Mouse (Mus musculus): ENCODE results near the gene Cops9. TPM values are rescaled to one million over a fixed set of nuclear protein-coding genes. Genes with fewer than 3 reads are reported as not detected.

Cops9 gene
- polyA plus RNA-seq (2015; fragmentation: Nextera tagmentation; extraction: Ambion mirVana), result 467 and 534 TPM in 2 replicates

DNA sequence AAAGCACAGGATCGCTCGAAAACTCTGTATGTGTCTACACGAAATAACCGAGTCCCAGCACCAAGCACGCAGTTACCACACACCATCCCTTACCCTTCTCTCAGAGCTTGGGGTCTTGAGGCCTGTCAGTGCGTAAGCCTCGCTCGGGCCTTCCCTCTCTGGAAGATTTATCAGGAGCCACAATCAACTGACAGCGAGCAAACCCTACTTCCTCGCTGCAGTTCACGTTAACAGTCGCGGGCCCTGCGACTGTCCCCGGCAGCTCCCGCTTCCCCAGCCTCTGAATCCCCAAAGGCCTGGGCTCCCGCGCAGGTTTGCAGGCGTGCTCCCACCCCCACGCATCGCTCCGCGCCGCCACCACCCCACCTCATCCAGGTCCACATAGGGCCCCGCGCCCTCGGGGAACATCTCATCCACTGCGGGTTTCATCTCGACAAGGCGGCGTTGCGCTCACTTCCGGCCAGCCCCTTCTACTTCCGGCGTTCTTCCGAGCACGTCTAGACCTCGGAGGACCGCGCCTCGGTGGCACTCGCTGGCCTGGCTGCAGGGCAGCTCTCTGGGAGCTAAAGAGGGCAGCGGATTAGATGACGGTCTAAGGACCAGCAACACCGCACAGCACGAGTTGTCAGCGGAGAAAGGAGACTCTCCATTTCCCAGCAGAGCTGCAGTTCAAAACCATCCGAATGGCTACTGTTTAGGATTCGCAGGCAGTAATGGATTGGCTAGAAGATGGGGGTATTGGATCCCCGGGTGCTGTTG is at the start of gene Cops9:
Cops9 (minus strand) TSS at position 472 of the 759 bp plus-strand sequence.
- 1% methylated on average over 50 of the region's 50 CpGs for WGBS
- peak within 1 kb of the TSS; percentile 68 for H3K27ac ChIP-seq
- H3K9ac ChIP-seq (ENCODE audit: low read depth, low read length), result peak within 1 kb of the TSS; percentile 87

GRCm38 (mm10) chr1:92691166-92691844 is 49.5 kb upstream of the Cops9 start:
- Histone ChIP-seq H3K27ac (no peak overlapping the region), H3K4me2 (ENCODE audit: low read length) (no peak overlapping the region), H3K4me1 (replicated peaks; ENCODE audit: insufficient read depth, low read length) (peaks cover 6% of the 10 kb centered on the region), H3K9ac (ENCODE audit: low read depth, low read length) (no peak overlapping the region), H3K4me3 (replicated peaks; ENCODE audit: low read depth, low read length) (no peak overlapping the region), H3K27me3 (ENCODE audit: insufficient read depth, low read length) (no peaks in the 10 kb centered on the region), H3K9me3 (replicated peaks; ENCODE audit: low read length) (no peaks in the 10 kb centered on the region), H3K36me3 (ENCODE audit: insufficient read depth, low read length) (no peaks in the 10 kb centered on the region)
- TF ChIP-seq CTCF (IDR thresholded peaks at IDR 0.05; ENCODE audit: low read depth), result no peak
- ATAC-seq (replicated peaks; ENCODE audit: low FRiP score, low read depth) (no peak), DNase-seq (ENCODE audit: low spot score) (no peak)
- WGBS, result 92% methylated on average over 3 of the region's 3 CpGs

More for the DNA sequence above, at the start of gene Cops9:
- H3K4me3 ChIP-seq (replicated peaks; ENCODE audit: low read depth, low read length), result peak within 1 kb of the TSS; percentile 80
- ATAC-seq (replicated peaks; ENCODE audit: low FRiP score, low read depth), result peak; percentile 94
- peaks cover 7% of the 10 kb centered on the region for H3K36me3 ChIP-seq (ENCODE audit: insufficient read depth, low read length)
- no peaks in the 10 kb centered on the region for H3K27me3 ChIP-seq (ENCODE audit: insufficient read depth, low read length)
- H3K4me1 ChIP-seq (replicated peaks; ENCODE audit: insufficient read depth, low read length), result peaks cover 9% of the 10 kb centered on the region; the same call in 1 of the 2 replicates
- TF ChIP-seq CTCF (IDR thresholded peaks at IDR 0.05; ENCODE audit: low read depth), result no peak
- peak within 1 kb of the TSS; percentile 92 for H3K4me2 ChIP-seq (ENCODE audit: low read length)
- peak; percentile 95 for DNase-seq (ENCODE audit: low spot score)
- H3K9me3 ChIP-seq (replicated peaks; ENCODE audit: low read length), result no peaks in the 10 kb centered on the region

DNA sequence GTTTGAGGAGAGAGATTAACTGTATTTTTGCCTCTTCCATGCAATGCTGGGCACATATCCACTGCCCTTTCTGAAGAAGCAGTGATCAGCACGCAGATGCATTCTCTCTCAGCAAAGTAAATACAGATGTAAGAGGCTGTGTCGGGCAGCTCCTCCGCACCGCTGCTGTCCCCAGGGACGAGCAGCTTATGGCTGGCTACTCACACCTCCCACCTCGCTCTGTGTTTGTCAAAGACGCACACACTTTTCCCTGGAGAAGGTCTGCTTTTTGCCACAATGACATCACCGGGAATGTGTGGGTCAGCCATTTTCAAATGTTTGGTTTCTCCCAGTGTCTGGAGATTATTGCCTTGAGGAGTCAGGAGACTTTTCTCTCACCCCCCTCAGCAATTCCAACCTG is 45.2 kb upstream of the Cops9 start:
- H3K9ac ChIP-seq (ENCODE audit: low read depth, low read length), result no peak overlapping the region
- no peak overlapping the region for H3K4me3 ChIP-seq (replicated peaks; ENCODE audit: low read depth, low read length)
- WGBS, result 17% methylated on average over 8 of the region's 8 CpGs
- peaks cover 9% of the 10 kb centered on the region for H3K4me1 ChIP-seq (replicated peaks; ENCODE audit: insufficient read depth, low read length)
- no peaks in the 10 kb centered on the region for H3K9me3 ChIP-seq (replicated peaks; ENCODE audit: low read length)
- no peaks in the 10 kb centered on the region for H3K36me3 ChIP-seq (ENCODE audit: insufficient read depth, low read length)
- DNase-seq (ENCODE audit: low spot score), result peak; percentile 75
- no peak overlapping the region for H3K4me2 ChIP-seq (ENCODE audit: low read length)
- H3K27ac ChIP-seq, result peak overlapping the region; percentile 21
- ATAC-seq (replicated peaks; ENCODE audit: low FRiP score, low read depth), result peak; percentile 60
- no peaks in the 10 kb centered on the region for H3K27me3 ChIP-seq (ENCODE audit: insufficient read depth, low read length)
- no peak for TF ChIP-seq CTCF (IDR thresholded peaks at IDR 0.05; ENCODE audit: low read depth)

DNA sequence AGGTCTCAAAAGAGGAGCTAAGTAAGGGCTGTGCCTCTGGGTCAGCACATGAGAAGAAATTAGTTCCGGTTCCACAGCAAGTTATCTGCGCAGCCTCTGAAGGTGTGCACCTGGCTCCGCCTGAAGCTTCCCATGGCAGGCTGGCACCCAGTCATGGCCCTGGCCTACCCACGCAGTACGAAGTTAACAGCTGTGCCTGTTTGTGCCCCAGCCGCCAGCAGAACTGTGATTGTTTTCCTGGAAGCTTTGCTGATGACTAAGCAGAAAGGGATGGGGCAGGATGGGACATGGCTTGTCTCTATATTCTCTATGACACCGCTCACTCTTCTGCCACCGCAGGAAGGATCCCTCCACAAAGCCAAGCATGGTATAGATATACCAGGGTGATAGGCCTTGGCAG is 41.4 kb upstream of the Cops9 start:
- H3K4me1 ChIP-seq (replicated peaks; ENCODE audit: insufficient read depth, low read length), result peaks cover 12% of the 10 kb centered on the region
- no peaks in the 10 kb centered on the region for H3K9me3 ChIP-seq (replicated peaks; ENCODE audit: low read length)
- H3K9ac ChIP-seq (ENCODE audit: low read depth, low read length), result no peak overlapping the region
- H3K4me3 ChIP-seq (replicated peaks; ENCODE audit: low read depth, low read length), result no peak overlapping the region
- H3K4me2 ChIP-seq (ENCODE audit: low read length), result no peak overlapping the region
- TF ChIP-seq CTCF (IDR thresholded peaks at IDR 0.05; ENCODE audit: low read depth), result no peak
- no peaks in the 10 kb centered on the region for H3K27me3 ChIP-seq (ENCODE audit: insufficient read depth, low read length)
- no peak for ATAC-seq (replicated peaks; ENCODE audit: low FRiP score, low read depth)
- no peak for DNase-seq (ENCODE audit: low spot score)
- H3K27ac ChIP-seq, result no peak overlapping the region
- WGBS, result 79% methylated on average over 8 of the region's 8 CpGs
- H3K36me3 ChIP-seq (ENCODE audit: insufficient read depth, low read length), result no peaks in the 10 kb centered on the region

- ATAC-seq (replicated peaks; ENCODE audit: low FRiP score, low read depth) (peak; percentile 90), DNase-seq (ENCODE audit: low spot score) (peak; percentile 94)
- Histone ChIP-seq H3K27me3 (ENCODE audit: insufficient read depth, low read length) (no peaks in the 10 kb centered on the region), H3K9ac (ENCODE audit: low read depth, low read length) (no peak overlapping the region), H3K4me1 (replicated peaks; ENCODE audit: insufficient read depth, low read length) (0 out of 2 replicates have a peak, but pooled peaks cover 3% of the 10 kb centered on the region), H3K36me3 (ENCODE audit: insufficient read depth, low read length) (no peaks in the 10 kb centered on the region), H3K4me2 (ENCODE audit: low read length) (peak overlapping the region; percentile 18; the same call in 1 of the 2 replicates), H3K9me3 (replicated peaks; ENCODE audit: low read length) (no peaks in the 10 kb centered on the region), H3K27ac (peak overlapping the region; percentile 44; the same call in 1 of the 2 replicates), H3K4me3 (replicated peaks; ENCODE audit: low read depth, low read length) (no peak overlapping the region)
- 12% methylated on average over 16 of the region's 16 CpGs for WGBS
- peak; percentile 51 for TF ChIP-seq CTCF (IDR thresholded peaks at IDR 0.05; ENCODE audit: low read depth)
These were observed 39.2 kb upstream of the Cops9 start for GRCm38 (mm10) chr1:92680668-92681603.

All from kidney, postnatal 0 days (tissue).